Mouse (Mus musculus) midbrain, embryonic 13.5 days (tissue): ENCODE measurements at regions not wholly inside any gene's neighbourhood (a gene's known extent, or its start where the extent isn't known, plus 50 kb on each side); places are given as distances from the start of the nearest gene placed in this dataset.

Source experiments
- ATAC-seq: fragments of 200-750 bp; cut with Nextera tagmentation; 2 replicates; pipeline ENCODE4 v1.8.0; 2017; ENCODE audit warnings: mild to moderate bottlenecking, moderate TSS enrichment, moderate library complexity
- H3K27ac ChIP-seq: fragments of 300-500 bp; sonication (generic); 2 replicates; pipeline ENCODE4 v1.5.1; 2015; ENCODE audit warnings: inconsistent platforms, mild to moderate bottlenecking, moderate library complexity
- H3K27me3 ChIP-seq: fragments of 300-500 bp; sonication (generic); 2 replicates; pipeline ENCODE4 v1.6.1; 2015; ENCODE audit warnings: mild to moderate bottlenecking, inconsistent platforms
- H3K36me3 ChIP-seq: fragments of 300-500 bp; sonication (generic); 2 replicates; pipeline ENCODE4 v1.6.1; 2015; ENCODE audit warnings: mild to moderate bottlenecking, inconsistent platforms
- H3K4me1 ChIP-seq: fragments of 300-500 bp; sonication (generic); replicated peaks from 2 replicates; pipeline ENCODE4 v1.6.1; 2015; ENCODE audit warnings: inconsistent platforms
- H3K4me2 ChIP-seq: fragments of 300-500 bp; sonication (generic); replicated peaks from 2 replicates; pipeline ENCODE4 v1.6.1; 2015; ENCODE audit warnings: moderate library complexity, mild to moderate bottlenecking, inconsistent platforms
- H3K4me3 ChIP-seq: fragments of 300-500 bp; sonication (generic); replicated peaks from 2 replicates; pipeline ENCODE4 v1.5.1; 2015; ENCODE audit warnings: mild to moderate bottlenecking, inconsistent platforms
- H3K9ac ChIP-seq: fragments of 300-500 bp; sonication (generic); replicated peaks from 2 replicates; pipeline ENCODE4 v1.6.1; 2015; ENCODE audit warnings: mild to moderate bottlenecking, inconsistent platforms
- H3K9me3 ChIP-seq: fragments of 300-500 bp; sonication (generic); 2 replicates; pipeline ENCODE4 v1.6.1; 2016; ENCODE audit warnings: mild to moderate bottlenecking, inconsistent platforms
- WGBS: fragments of 180-500 bp; shearing (Covaris S2); methylation state at CpG from one replicate; pipeline ENCODE4 v1.1.7; 2015; 5-methylcytosine and 5-hydroxymethylcytosine counted together

DNA sequence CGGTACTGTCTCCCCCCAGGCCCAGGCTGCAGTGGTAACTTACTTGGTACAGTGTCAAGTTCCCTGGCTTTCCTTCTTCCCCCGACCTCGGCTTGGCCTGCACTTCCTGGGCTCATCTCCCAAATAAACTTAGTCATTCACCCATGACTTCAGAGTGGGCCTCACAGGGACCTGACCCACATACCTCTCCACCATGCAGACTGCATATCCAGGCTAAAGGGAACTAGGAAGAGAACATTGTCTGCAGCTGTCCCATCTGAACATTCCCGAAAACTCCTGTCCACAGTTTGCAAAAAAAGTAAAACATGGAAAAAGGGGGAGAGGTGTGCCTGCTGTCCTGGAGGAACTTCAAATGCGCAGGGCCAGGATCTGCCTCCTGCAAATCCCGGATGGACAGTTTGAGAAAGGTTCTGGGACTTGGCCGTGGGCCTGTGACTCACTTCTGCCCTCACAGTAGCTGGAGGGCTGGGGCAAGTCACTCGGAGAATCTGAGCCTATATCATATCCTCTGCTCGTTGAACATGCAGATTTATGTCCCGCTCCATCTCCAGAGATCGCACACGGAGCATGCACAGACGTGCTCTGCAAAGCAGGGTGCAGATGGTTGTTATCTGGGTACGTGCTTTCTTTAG lies 87.9 kb upstream of the Gsc start:
- no peak for ATAC-seq
- no peaks in the 10 kb centered on the region for H3K4me1 ChIP-seq
- no peaks in the 10 kb centered on the region for H3K9me3 ChIP-seq
- no peak overlapping the region for H3K4me3 ChIP-seq
- no peaks in the 10 kb centered on the region for H3K36me3 ChIP-seq
- 69% methylated on average over 14 of the region's 14 CpGs for WGBS
- no peaks in the 10 kb centered on the region for H3K27me3 ChIP-seq
- H3K9ac ChIP-seq = no peak overlapping the region
- no peak overlapping the region for H3K4me2 ChIP-seq
- H3K27ac ChIP-seq = no peak overlapping the region

DNA sequence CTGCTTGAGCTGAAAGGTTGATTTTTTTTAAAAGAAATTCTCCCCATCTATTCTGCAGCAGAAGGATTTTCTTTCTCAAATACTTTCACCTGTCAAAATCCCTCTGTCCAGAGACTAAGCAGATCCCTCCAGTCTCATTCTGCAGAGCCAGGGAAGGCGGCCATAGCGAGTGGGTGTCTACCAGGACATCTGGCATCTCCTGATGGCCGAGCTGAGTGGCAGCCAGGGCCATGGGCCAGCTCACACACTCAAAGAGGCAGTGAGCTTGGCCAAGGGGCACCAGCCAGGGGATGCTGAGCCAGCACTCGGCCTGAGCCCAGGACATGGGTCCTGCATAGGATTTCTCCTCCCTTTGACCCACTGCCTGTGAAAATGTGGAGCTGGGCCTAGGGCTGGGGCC lies 84.6 kb upstream of the Gsc start:
- H3K4me3 ChIP-seq = no peak overlapping the region
- no peak overlapping the region for H3K9ac ChIP-seq
- no peaks in the 10 kb centered on the region for H3K9me3 ChIP-seq
- 0 out of 2 replicates have a peak, but pooled peaks cover 7% of the 10 kb centered on the region for H3K4me1 ChIP-seq
- H3K4me2 ChIP-seq = no peak overlapping the region
- H3K27me3 ChIP-seq = no peaks in the 10 kb centered on the region
- no peak for ATAC-seq
- H3K36me3 ChIP-seq = no peaks in the 10 kb centered on the region
- 77% methylated on average over 4 of the region's 4 CpGs for WGBS
- no peak overlapping the region for H3K27ac ChIP-seq

DNA sequence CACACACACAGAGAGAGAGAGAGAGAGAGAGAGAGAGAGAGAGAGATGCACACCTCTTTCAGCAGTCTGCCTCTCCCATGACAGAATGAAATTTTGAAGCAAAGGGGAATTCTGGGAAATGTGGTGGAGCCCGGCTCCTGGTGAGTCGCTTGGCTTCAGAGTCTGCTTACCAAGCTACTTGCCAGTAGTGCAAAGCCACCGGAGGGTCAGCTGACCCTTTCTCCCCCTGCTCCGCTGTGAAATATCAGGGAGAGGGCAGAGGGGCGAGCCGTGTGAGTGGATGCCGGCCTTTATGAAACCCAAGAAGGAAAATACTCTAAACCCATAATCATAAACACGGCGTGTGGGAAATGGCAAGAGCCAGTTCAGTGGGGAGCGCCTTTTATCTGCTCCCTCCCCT lies 84.2 kb upstream of the Gsc start:
- Histone ChIP-seq H3K9me3 (no peaks in the 10 kb centered on the region), H3K4me3 (no peak overlapping the region), H3K27ac (no peak overlapping the region), H3K36me3 (no peaks in the 10 kb centered on the region), H3K4me2 (no peak overlapping the region), H3K9ac (no peak overlapping the region), H3K4me1 (0 out of 2 replicates have a peak, but pooled peaks cover 7% of the 10 kb centered on the region), H3K27me3 (no peaks in the 10 kb centered on the region)
- WGBS = 89% methylated on average over 10 of the region's 10 CpGs
- ATAC-seq = no peak

DNA sequence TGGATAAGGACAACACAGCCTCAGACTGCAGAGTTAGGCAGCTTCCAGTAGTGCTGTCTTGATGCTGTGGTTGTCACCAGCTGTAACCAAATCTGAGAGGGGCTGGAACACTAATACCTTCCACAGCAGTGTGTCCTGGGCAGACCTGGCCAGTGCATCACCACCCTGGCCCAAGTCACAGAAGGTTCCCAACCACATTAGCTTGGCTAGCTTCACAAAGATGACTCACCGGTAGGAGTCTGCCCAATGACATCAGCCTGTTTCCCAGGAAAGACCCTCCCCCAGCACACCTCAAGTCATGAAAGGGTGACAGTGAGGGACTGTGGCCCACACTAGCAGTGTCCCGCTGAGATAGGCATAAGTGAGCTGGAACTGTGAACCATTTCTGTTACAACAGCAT lies 75.5 kb upstream of the Gsc start:
- H3K27ac ChIP-seq = no peak overlapping the region
- H3K4me1 ChIP-seq = no peaks in the 10 kb centered on the region
- H3K9ac ChIP-seq = no peak overlapping the region
- no peak overlapping the region for H3K4me2 ChIP-seq
- H3K4me3 ChIP-seq = no peak overlapping the region
- H3K27me3 ChIP-seq = no peaks in the 10 kb centered on the region
- 85% methylated on average over 2 of the region's 2 CpGs for WGBS
- ATAC-seq = no peak
- H3K9me3 ChIP-seq = no peaks in the 10 kb centered on the region
- no peaks in the 10 kb centered on the region for H3K36me3 ChIP-seq

DNA sequence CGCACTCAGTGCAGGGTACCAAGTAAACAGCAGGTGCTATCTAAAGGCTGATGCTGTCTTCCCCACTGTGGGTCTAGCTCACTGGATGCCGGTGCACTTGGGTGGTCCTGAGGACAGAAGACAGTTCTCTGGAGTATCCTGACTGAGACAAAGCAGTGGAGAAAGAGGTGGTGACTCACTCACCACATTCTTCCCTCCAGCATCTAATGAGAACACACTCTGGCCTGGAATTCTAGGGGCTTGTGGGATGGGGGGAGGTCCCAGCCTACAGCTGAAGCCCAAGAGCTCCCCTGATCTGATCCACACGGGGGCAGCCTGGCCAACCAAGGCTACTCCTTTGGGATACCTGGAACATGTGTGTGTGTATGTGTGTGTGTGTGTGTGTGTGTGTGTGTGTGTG lies 74.4 kb upstream of the Gsc start:
- no peak overlapping the region for H3K9ac ChIP-seq
- H3K36me3 ChIP-seq = no peaks in the 10 kb centered on the region
- H3K4me1 ChIP-seq = no peaks in the 10 kb centered on the region
- no peak overlapping the region for H3K4me2 ChIP-seq
- no peaks in the 10 kb centered on the region for H3K9me3 ChIP-seq
- no peak overlapping the region for H3K27ac ChIP-seq
- WGBS = 80% methylated on average over 3 of the region's 3 CpGs
- ATAC-seq = no peak
- no peaks in the 10 kb centered on the region for H3K27me3 ChIP-seq
- no peak overlapping the region for H3K4me3 ChIP-seq

DNA sequence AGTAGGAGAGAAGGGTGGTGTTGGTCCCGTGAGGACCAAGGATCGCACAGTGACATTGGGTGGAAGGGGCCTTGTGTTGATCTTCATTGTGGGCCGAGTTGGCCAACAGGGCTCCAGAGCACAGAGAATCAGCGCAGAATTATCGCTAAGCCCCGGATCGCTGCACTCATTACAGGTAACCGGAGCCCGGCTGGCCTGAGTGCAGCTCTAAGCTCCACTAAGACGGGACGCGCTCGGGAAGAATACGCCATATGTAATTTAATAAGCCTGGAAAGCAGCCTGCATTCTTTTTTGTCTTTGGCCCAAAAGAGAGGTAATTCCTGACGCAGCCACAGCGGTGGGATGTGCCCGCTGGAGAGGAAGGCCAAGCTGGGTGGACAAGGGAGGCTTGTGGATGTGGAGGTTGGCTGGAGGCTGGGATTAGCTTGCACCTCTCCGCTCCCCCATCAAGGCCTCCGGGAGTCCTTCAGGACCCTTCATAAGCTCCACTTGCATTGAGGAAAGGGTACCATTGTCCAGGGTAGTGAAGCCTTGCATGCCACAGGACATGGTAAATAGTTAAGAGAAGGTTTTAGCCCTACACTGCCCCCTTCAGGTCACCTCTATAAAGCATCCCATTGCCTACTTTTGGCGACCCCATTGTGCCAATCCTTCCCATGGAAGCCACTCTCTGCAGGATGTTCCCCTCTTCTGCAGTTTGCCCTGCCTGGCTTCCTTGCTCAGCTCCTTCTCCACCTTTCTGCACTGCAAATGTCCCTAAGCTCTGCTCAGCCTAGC lies 73.1 kb upstream of the Gsc start:
- Histone ChIP-seq H3K9me3 (no peaks in the 10 kb centered on the region), H3K4me2 (no peak overlapping the region), H3K27ac (no peak overlapping the region), H3K4me3 (no peak overlapping the region), H3K4me1 (no peaks in the 10 kb centered on the region), H3K36me3 (no peaks in the 10 kb centered on the region), H3K9ac (no peak overlapping the region), H3K27me3 (no peaks in the 10 kb centered on the region)
- WGBS = 88% methylated on average over 20 of the region's 20 CpGs
- ATAC-seq = no peak

DNA sequence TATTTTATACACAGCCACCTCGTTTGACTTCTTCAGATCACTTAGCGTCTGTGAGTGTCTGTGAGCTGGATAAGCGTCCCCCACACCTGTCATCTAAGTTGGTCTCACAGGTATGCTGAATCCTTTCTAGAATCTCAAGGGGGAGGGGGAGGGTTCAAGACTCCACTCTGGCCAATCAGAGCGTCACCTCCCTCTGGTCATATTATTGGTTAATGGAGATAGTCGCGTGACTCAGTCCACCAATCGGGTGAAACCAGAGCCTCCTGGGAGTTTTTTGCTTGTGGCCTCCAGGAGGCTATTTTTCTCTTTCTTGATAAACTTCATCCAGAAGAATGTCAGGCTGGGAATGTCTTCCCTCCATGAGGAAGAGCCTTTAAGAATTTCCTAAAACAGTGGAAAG lies 66.8 kb upstream of the Gsc start:
- no peak overlapping the region for H3K4me3 ChIP-seq
- no peak for ATAC-seq

DNA sequence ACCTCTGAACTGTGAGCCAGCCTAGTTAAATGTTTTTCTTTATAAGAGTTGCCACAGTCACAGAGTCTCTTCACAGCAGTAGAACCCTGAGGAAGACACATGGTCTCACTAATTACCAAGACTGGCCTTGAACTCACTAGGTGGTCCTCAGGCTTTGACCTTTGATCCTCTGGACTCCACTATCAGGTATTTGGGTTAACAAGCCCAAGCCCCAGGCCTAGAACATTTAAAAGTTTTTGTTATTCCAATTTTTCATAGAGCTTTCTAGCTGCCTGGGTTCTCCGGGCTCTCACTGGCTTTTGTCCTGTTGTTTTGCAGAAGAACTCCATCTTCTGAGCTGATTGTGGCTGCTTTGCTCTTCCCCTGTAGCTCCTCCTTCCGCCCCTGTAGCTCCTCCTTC lies 65.3 kb upstream of the Gsc start:
- 88% methylated on average over 2 of the region's 2 CpGs for WGBS
- Histone ChIP-seq H3K36me3 (no peaks in the 10 kb centered on the region), H3K4me3 (no peak overlapping the region), H3K27ac (no peak overlapping the region), H3K27me3 (no peaks in the 10 kb centered on the region), H3K4me2 (no peak overlapping the region), H3K9me3 (no peaks in the 10 kb centered on the region), H3K9ac (no peak overlapping the region), H3K4me1 (0 out of 2 replicates have a peak, but pooled peaks cover 4% of the 10 kb centered on the region)
- ATAC-seq = no peak

More for the DNA sequence above, 66.8 kb upstream of the Gsc start:
- no peak overlapping the region for H3K9ac ChIP-seq
- no peaks in the 10 kb centered on the region for H3K9me3 ChIP-seq
- H3K27me3 ChIP-seq = no peaks in the 10 kb centered on the region
- no peaks in the 10 kb centered on the region for H3K36me3 ChIP-seq
- H3K4me1 ChIP-seq = 0 out of 2 replicates have a peak, but pooled peaks cover 4% of the 10 kb centered on the region
- no peak overlapping the region for H3K27ac ChIP-seq
- H3K4me2 ChIP-seq = no peak overlapping the region
- WGBS = 95% methylated on average over 7 of the region's 7 CpGs

DNA sequence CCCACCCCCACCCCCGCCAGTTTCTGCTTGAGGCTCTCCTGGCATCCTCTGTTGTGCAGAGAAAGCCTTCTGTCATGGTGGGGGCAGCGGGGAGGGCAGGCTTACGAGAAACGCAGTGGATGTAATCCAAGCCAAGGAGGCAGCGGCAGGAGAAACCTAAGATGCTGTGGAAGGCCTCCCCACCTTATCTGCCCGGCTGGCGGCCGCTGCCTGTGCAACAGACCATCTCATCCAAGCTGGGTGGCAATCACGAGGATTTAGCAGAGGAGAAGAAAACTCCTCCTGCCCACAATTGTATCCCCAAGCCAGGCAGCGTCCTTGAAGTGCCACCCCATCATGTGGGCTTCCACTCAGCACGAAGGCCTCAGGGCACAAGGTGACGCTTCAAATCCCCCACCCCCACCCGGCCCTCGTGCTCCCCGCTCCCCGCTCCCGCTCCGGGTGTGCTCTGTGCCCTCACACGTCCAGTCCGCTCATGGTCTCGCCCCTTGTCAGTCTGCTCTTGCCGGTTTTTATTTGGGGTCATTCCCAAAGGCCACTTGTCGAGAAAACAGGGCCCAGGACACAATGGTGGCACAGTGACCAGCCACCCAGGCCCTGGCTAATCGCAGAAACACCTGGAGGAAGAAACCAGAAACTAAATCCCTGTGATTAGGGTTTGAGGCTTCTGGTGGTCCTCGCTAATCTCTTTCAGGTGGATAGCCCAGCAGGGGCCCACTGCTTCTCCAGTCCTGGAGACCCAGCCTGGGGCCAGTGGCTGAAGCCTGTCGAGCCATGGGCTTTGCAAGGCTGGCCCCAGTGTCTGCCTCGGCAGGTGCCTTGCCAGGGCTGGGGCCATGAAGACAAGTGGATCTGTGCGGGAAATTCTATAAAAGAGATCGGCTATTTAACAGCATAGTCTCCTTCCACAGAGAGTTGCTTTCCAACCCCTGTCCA lies 58.6 kb upstream of the Gsc start:
- no peaks in the 10 kb centered on the region for H3K9me3 ChIP-seq
- peaks cover 11% of the 10 kb centered on the region; the same call in 1 of the 2 replicates for H3K4me1 ChIP-seq
- H3K9ac ChIP-seq = no peak overlapping the region
- no peaks in the 10 kb centered on the region for H3K36me3 ChIP-seq
- H3K27ac ChIP-seq = no peak overlapping the region
- H3K4me3 ChIP-seq = no peak overlapping the region
- no peak overlapping the region for H3K4me2 ChIP-seq
- WGBS = 11% methylated on average over 28 of the region's 29 CpGs
- H3K27me3 ChIP-seq = 0 out of 2 replicates have a peak, but pooled peaks cover 3% of the 10 kb centered on the region
- ATAC-seq = no peak

DNA sequence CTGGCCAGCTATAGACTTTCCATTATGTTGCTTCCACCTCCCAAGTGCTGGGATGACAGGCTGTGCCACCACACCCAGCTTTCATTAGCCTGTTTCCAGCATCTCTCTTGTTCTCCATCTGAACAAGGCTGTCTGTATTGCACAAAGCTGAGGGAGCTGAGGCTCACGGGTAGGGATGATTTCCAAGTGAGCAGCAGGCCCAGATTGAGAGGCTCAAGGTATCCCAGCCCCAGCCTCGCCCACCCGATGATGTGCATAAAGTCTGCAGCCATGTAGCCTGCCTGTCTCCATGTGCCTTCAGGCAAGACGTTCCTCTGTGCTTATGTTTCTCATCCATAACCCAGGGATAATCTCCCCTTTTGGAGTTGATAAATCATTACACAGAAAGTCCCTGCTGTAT lies 57.5 kb upstream of the Gsc start:
- no peak for ATAC-seq
- H3K27ac ChIP-seq = no peak overlapping the region
- no peak overlapping the region for H3K4me2 ChIP-seq
- H3K9me3 ChIP-seq = peaks cover 7% of the 10 kb centered on the region
- no peak overlapping the region for H3K4me3 ChIP-seq
- peaks cover 8% of the 10 kb centered on the region; the same call in 1 of the 2 replicates for H3K4me1 ChIP-seq
- H3K36me3 ChIP-seq = no peaks in the 10 kb centered on the region
- H3K9ac ChIP-seq = no peak overlapping the region
- 0 out of 2 replicates have a peak, but pooled peaks cover 3% of the 10 kb centered on the region for H3K27me3 ChIP-seq
- 80% methylated on average over 4 of the region's 4 CpGs for WGBS
